Mouse (Mus musculus): Measurements from ENCODE around the gene Sstr3.

Sstr3 gene

DNA sequence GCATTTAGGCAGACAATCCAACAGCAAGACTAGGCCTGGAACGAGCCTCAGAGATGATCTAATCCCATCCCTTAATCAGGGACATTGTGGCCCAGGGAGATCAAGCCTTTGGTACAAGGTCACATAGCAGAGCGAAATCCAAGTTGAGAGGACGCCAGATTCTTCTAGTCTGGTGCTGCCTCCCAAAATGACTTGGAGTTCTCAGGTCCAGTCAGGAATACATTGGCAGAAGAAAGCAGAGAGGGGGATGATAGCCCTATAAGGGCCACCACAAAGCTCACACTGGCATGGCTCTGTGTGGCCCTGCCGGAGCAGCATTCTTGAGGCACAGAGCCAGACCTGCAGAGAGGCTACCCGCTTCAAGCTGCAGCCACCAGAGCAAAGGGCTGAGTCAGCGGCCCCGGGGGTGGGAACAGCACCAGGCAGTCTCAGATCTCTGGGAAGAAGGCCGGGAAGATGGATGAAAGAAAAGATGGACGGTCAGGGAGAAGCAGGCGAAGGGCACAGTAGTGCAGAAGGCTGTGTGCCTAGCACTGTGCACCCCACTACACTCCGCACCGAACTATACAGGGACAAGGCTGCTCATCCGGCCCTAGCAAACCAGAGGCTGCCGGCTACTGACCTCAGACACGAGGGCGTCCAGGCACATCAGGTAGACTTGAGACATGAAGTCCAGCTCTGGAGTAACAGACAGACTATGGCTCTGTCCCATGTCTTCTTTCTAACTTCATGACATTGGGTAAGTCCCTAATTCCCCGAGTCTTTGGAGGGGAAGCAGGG lies 13.6 kb downstream of the Sstr3 start, which contains the start of gene C1qtnf6:
Gene C1qtnf6 (minus strand): TSS at position 746 of the 780 bp plus-strand sequence.
- DNase-seq, result peak; percentile 74 to 78

DNA sequence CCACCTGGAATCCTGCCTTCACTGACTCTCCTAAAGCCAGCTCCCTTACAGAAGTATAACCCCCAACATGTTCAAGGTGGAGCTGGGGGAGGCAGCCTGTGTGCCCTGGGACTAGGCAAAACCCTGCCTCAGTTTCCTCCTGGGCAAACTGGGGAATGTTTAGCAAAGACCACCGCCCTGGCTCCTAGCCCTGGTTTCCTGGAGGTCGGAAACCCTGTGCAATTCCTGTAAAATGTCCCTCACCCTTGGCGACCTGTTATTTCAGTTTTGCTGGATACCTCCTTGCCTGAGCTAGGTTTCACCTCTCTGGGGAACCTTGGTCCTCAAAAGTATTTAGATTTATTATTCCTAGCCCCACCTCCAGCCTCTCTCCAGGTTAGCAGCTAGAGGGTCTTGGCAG lies 14.3 kb downstream of the Sstr3 start:
- DNase-seq, result peak in 1 of 2 experiments; percentile 29

- peak; percentile 57 to 62 for DNase-seq
Measured at GRCm38 (mm10) chr15:78529428-78529990, 15.0 kb downstream of the Sstr3 start.

GRCm38 (mm10) chr15:78528726-78529411 lies 15.6 kb downstream of the Sstr3 start:
- no peak for DNase-seq

GRCm38 (mm10) chr15:78527973-78528372 lies 16.5 kb downstream of the Sstr3 start:
- peak in 1 of 2 experiments; percentile 22 for DNase-seq

GRCm38 (mm10) chr15:78524163-78524562 lies 20.3 kb downstream of the Sstr3 start:
- no peak for DNase-seq

DNA sequence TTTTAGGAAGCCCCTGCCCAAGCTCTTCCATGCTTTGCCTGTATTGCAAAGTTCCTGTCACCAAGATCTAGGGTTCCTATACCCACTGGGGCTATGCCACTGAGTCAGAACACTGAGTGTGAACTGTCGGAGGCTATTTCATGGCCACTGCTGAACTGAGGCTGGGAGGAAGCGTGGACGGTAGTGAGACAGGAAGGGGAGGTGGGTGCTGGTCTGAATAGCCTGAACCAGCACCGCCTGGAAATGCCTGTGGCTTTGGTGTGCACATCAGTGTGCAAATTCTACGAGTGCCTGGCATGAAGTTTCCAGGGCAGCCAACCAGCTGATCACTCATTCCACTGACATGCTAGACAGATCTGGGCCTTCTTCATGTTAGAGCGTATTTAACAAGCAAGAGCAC lies 22.6 kb downstream of the Sstr3 start:
- no peak for DNase-seq

DNA sequence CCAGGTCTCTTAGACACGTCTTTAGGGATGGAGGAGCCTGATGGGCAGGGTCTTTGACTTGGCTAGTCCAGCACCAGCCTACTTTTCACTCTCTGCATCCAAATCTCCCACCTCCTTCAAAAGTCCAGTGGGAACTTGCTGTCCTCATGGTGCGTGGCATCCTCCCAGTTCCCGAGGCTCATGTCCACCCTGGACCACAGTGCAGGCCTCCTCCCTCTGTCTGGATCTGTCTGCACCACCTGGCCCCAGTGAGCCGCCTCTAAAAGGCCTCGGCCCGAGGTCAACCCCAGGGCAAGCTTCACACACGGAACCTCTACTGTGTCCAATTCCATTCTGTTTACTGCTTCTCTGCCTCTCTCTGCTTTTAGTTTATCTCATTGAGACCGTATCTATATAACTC lies 23.2 kb downstream of the Sstr3 start:
- DNase-seq, result no peak

DNA sequence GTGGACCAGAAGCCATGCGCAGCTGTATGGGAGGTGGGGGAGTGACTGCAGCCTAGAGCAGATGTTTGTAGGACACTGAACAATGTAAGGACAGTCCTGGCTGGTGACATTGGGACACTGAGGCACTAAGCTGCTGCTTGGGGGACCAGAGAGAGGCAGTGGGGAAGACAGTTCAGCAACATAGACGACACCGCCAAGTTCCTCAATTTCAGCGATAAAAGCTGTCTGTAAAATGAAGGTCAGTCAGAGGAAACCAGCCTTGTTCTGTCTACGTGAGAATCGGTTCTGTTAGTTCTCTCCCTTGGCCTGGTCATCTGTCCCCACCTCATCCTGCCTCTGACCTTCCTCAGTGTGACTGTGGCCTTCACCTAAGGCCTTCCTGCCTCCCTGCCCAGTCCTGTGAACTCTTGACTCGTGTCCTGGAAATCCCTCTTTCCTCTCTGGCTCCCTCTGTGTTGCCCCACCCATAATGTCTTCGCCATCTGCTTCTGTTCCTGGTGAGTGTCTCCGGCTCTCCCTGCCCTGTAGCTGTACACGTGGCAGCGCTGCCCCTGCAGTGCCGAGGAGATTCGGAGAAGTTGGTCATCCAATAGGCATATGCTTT lies 24.3 kb downstream of the Sstr3 start:
- no peak for DNase-seq

GRCm38 (mm10) chr15:78518221-78518620 lies 26.3 kb downstream of the Sstr3 start:
- no peak for DNase-seq

DNA sequence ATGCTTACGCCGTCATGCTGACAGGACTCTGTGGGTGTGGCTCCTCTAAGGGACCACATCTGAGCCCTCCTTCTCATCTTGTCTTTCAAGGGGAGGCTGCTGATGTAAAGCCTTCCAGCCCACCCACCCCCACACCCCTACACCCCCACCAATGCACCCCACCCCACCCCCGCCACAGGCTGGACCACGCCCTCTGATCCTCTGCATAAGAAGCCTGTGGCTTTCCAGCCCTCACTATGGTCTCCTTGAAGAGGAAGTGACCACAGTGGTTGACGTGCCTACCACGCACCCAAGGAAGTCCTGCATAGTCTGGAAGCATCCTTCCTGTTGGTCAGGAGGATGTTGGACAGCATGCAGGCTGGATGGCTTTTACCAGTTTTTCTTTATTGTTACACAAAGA lies 28.7 kb downstream of the Sstr3 start:
- DNase-seq, result no peak

DNA sequence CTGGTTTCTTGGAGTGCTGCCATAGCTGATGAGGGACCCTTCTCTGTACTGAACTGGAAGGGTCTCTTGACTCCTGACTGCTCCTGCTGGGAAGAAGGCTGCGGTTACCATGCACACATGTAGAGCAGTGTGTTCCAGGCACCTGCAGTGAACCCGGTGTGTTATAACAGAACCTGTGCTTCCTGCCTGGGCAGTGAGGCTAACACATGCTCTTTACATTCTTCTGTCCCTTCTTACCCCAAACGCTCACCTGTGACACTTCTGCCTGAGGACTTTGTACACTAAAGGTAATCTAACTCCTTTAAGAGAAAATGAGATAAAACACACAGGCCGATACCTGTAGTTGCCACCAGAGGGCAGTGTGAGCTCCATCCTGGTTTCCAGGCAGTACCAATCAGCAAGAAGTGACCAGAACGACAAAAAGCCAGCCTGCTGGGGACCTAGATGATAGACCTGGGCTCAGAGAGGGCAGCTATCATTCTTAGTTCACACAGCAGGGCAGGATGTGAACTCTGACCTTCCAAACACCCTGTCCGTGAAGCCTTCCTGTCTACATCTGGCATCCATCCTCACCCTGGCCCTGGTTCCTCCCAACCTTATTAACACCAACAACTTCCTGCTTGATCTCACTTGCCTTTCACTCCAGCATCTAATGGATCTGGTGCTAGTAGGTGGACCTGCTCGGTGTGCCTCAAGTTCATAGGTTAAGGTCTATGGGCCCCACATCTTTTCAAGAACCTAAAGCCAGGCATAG lies 29.9 kb downstream of the Sstr3 start:
- peak; percentile 82 to 87 for DNase-seq

- no peak for DNase-seq
Measured at GRCm38 (mm10) chr15:78513019-78513418, 31.5 kb downstream of the Sstr3 start.

- no peak for DNase-seq
Measured at GRCm38 (mm10) chr15:78511951-78512350, 32.5 kb downstream of the Sstr3 start.

GRCm38 (mm10) chr15:78510736-78511135 lies 33.7 kb downstream of the Sstr3 start:
- no peak for DNase-seq

- no peak for DNase-seq
Measured at GRCm38 (mm10) chr15:78510121-78510576, 34.3 kb downstream of the Sstr3 start.

DNA sequence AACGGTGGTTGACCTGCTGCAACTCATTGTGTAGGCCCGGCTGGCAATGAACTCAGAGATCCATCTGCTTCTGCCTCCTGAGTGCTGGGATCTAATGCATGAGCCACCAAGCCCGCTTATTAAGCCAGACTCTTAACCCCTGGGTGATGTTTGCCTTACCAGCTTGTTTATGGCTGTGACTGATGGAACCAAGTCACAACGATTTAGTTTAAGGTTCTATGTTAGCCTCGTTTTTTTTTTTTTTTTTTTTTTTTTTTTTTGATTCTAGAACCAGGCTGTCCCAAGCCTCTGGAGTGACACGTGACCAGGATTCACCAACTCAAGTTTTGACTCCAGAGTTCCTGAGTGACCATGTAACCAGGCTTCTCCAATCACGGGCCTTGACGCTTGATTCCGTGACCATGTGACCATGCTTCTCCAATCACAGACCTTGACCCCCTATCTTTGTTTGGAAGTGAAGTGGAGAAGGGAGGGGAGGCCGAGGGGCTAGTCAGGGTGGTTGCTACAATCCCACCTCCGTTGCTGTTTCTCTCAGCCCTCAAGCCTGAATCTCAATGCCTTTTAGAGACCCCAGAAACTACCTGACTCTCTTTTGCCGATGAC lies 35.1 kb downstream of the Sstr3 start:
- no peak for DNase-seq

- DNase-seq, result no peak
Measured at GRCm38 (mm10) chr15:78508443-78508842, 36.0 kb downstream of the Sstr3 start.

DNA sequence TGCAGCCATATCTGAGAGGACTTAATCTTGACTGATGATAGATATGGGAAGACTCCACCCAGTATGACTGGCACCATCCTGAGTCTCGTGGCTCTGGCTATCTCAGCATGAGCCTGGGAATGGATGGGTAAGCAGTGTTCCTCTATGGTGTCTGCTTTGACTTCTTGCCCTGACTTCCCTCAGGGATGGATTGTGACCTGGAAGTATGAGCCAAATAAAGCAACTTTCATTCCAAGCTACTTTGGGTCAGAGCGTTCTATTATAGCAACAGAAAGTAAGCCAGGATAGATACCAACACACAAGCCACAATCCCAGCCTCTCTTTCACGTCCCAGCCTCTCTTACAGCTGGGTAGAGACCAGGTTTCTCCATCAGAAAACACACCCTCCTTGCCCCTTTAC lies 38.9 kb downstream of the Sstr3 start:
- DNase-seq, result no peak

DNA sequence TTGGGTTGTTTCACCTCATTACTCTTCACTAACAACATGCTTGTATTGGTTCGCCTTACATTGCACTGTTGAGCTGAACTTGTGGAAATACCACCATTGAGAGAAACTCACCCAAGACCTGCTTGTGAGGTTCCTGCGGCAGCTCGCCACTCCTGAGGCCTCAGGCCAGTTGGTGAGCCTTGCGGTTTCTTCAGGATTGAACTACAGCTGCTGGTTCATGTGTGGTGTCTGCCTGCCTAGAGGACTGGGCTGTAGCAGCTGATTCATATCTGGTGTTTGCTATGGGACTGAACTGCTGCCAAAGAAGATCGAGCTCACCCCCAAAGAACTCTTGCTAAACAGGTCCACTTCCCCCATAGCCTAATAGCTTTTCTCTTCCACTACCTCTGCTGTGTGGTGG lies 39.7 kb downstream of the Sstr3 start:
- DNase-seq, result no peak

DNA sequence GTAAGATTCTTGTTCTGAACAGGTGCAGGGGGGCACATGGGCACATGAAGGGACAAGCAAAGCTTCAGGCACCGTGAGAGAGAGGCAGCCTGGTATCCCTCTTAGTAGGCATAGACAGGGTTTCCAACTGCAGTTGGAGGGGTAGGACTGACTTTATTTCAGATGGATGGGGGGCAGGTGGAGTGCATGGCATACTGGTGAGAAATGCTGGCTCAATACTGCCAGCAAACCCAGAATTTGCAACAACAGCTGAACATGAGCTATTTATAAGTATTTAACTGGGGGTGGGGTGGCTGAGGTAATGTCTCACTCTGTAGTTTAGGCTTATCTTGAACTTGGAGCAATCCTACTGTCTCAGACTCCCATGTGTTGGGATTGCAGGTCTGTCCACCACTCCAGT lies 40.5 kb downstream of the Sstr3 start:
- DNase-seq, result no peak

- no peak for DNase-seq
Measured at GRCm38 (mm10) chr15:78502437-78503132, 41.9 kb downstream of the Sstr3 start.
